Mouse (Mus musculus) bone marrow, adult 2 months (tissue): ENCODE results near the gene Ubox5.

Source experiments
- CTCF ChIP-seq: fragments of 200-500 bp; IDR thresholded peaks from 2 replicates; pipeline ENCODE4 v1.5.1; 2011; ENCODE audit warnings: low read length, control low read depth; ENCODE audit not compliant: control insufficient read depth, insufficient read depth
- POLR2A ChIP-seq: fragments of 200-500 bp; IDR thresholded peaks from 2 replicates; pipeline ENCODE4 v1.6.1; 2011; ENCODE audit warnings: low read depth, mild to moderate bottlenecking, control low read depth, low read length, borderline replicate concordance; ENCODE audit not compliant: control insufficient read depth

DNA sequence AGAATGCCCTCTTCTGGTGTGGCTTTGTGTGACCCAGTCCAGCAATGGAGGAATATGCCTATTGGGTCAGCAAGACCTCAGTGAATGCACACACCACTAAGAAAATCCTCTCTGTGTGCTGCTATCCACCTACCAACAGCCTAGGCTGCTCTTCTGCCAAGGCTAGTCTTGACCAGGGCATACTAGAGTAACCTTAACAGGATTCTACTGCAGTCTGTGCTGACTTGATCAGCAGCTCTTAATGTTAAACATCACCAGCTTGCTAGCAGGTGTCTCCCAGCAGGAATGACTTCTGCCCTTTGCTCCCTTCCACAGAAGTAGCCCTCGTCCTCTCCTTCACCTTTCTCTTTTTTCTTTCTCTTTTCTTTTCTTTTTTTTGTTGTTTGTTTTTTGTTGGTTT, 73.5 kb downstream of the Ubox5 start:
- no peak for TF ChIP-seq CTCF
- no peak for TF ChIP-seq POLR2A
